Mouse (Mus musculus) v-Abl transformed pro-B cells (cell line): ENCODE data around the gene Prdm16.

Experiments
- in situ Hi-C, 2 experiments: fragments of 400-800 bp; cut with MboI; formaldehyde crosslinking; loops; one replicate each; pipeline ENCODE4 v1.15.1; 2025; ENCODE audit not compliant: unreplicated experiment in 2 of 2

The Prdm16 gene

DNA sequence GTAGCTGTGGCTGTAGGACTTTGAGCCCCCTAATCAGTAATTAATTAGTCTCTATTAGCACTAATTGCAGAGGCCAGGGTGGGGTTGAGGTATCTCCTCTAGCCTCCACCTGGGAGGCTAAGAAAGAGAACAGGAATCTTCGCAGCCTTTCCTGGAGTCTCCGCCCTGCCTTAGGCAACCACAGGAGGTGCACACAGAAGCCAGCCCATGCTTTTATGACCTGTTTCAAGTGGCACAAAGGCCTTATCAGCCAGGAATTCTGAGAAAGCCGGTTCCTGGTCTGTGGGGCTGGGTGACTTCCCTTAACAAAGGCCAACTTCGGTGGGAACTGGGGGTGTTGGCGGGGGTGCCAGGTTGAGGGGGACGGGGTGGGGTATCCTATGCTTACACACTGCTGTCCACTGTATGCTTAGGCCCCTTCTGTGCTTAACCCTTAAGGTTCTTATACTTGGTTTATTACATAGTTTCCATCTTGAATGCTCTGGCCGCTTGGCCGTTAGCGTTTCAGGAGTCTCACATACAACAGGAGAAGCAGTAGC, 276.8 kb downstream of the Prdm16 start:
- in situ Hi-C loops: no loop called here

DNA sequence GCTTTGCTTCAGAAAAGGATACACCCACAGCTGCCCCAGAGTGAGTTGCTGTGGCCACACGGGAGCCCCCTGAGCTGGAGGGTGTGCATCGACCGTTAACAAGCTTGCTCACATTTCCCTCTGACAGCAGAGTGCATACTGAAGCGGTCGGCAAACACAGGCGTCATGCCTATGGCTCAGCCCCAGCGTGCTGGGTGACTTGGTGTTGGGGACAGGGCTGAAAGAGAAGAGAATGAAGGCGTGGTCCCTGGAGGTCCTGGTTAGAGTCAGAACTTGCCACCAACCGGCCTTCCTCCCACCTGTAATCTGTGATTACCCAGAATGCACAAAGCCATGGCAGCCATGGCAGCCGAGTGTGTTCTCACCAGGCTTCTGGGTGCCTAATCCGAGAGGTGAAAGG, 277.9 kb downstream of the Prdm16 start:
- in situ Hi-C loops: no loop called here

DNA sequence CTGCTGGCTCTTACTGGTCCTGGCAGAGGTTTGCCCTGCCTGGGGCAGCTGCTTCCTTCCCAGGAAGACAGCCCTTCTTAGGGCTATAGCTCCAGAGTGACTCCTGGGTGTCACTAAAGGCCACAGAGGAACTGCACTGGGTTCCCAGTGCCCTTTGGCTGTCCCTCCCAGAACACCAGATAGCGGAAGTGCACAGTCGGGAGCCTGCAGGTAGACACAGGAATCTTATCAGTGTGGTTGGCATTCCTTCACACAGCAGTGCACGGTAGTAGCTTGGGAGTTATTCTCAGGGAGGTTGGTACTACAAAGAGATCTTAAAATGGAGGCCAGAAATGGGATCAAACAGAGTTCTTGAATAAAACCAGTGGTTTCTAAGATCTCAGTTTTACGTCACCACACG, 278.3 kb downstream of the Prdm16 start:
- in situ Hi-C loops: no loop called here

DNA sequence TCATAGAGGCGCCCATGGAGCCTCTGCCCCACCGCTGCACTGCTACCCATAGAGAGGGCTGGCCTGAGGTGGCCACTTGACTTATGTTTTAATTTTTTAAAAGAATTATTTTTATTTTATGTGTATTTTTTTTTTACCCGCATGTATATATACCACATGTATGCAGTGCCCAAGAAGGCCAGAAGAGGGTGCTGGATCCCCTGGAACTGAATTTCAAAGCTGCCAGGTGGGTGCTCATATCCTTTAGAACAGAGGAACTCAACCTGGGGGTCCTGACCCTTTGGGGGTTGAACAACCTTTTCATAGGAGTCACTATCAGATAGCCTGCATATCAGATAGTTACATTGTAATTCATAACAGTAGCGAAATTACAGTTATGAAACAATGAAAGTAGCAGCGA, 281.3 kb downstream of the Prdm16 start:
- in situ Hi-C loops: no loop called here

DNA sequence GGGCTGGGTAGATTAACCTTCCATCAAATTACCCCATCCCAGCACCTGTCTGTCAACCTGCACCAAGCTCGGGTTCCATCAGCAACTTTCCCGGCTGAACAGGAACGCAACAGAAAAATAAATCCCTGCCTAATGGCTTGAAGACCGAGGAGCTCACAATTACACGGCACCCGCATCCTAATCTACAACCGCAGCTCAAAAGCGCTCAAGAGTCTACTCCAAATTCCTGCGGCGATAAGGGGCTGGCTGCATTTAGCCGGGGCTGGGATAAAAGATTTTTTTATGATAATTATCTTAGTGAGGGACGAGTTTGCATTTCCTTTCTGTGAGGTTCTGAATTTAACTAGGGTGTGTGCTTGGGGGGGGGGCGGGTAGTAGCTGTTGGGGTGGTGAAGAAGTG, 284.4 kb downstream of the Prdm16 start:
- in situ Hi-C loops: no loop called here

DNA sequence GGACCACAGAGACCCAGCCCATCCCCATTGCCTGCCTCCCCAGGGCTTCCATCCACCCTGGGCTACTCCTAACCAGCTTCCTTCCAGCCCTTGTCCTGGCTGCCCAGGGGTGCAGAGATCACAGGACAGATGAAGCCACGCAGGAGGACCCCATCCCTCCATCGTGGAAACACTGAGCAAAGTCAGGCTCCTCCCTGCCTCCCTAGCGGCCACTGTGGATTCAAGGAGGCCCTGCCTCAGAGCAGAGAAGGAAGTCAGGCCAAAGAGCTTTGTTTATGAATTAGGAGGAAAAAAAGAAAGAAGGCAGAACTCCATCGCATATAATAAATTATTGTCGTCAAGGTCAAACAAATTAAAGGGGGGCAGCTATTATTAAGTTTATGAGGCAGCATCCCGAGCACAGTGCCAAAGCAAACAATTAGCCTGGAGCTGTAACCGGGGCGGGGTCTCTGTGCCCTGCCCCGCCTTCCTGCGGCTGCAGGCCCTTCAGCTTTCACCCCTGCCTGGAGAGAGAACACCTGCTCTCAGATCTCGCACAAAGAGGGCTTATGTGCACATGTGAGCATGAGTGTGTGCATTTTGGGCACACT, 288.4 kb downstream of the Prdm16 start:
- in situ Hi-C loops: no loop called here

DNA sequence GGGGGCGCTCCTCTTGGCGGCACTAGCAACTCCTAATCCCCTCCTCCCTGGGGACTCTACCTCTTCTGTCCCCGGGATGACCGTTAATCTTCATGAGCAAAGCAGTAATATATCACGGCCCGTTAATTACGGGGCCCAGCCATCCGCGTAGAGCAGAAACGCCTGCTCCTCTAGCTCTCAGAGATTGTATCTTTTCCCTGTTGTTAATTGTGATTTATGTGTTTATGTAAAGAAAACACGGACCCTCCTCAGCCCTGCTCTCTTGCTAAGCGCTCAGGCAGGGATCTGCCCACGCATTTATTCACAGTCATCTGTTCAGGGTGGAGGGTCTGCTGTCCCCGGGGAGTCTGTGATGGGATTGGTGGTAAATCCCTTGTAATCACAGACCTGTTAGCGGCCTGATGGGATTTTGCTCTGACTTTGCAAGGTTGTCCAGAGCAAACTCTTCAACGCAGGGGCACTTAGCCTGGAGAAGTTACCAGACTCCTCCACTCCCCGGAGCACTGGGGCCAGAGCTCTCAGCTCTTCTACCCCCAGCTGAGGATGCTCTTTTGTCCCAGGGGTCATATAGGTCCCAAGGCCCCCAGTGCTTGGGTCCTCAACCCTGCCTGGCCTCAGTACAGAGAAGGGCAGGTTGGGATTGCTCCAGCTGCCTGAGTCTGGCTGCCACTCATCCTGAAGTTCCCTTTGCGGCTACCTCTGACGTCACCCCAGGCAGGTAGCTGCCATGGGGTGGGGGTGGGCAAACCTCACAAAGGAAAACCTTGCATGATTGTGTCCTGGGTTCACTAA, 289.7 kb downstream of the Prdm16 start:
- in situ Hi-C loops: no loop called here

DNA sequence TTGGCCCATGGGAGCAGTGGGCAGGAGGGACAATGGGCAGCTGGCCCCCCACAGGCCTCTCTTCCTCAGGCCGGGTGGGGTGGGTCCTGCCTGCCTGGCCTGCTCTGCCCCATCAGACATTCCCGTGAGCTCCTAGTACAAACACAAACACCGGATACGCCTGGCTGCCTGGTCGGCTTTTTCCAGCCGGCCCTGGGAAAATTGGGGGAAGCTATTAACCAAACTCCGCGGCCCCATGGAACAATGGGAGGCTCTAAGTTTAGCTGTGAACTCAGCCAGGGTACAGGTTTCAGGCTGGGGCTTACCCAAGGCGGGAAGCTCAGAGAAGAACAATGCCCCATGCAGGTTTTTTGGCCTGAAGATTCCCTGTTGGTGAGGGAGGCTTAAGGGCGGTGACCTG, 300.0 kb downstream of the Prdm16 start:
- in situ Hi-C loops: no loop called here

DNA sequence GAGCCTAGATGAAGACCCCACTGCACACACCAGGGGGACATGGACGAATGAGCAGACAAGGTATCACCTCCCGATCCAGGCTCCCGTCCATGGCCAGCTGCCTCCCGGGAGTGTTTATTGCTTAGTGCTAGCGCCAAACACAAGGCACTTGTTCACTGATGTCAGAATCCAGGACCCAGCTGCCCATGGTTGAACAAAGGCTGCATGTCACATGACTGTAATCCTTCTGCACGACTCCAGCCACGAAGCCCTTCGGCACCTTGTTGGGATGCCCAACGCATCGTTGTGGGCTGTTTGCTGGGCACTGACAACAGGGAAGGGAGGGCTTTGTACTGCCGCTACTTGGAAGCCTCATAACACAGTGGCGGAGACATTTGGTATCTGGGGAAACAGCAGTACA, 300.9 kb downstream of the Prdm16 start, which contains the start of gene B230104I21Rik:
Gene B230104I21Rik, plus strand, starts transcription at position 367 of the 400 bp plus-strand sequence.
- in situ Hi-C loops: no loop called here

DNA sequence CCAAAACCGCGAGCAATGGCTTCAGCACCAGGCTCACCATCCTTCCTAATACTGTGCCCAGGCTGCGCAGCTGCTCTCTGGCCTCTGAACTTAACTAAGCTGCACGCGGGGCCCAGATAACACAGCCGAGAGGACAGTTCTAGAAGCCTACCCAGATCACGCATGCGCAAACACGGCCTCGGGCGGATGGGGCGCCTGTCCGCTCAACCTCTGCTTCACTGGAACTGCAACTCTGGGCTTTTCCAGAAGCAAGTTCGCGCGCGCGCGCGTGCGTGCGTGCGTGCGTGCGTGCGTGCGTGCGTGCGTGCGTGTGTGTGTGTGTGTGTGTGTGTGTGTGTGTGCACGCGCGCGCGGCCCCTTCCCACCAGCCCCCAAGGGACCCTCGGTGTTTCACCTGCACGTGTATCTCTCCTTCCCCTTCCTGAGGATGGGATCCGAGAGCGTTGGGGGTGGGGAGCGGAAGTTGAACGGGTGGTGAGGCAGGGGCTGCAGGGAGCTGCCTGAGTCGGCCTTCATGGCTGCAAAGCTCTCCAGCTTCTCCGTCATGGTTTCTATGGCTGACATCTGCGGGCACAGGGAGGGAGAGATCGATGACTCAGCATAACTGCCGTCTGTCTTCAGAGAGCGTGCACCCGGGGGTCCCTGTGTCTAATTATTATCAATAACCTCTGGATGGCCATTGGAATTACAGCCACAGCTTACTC, 301.8 kb downstream of the Prdm16 start:
- in situ Hi-C loops: no loop called here

DNA sequence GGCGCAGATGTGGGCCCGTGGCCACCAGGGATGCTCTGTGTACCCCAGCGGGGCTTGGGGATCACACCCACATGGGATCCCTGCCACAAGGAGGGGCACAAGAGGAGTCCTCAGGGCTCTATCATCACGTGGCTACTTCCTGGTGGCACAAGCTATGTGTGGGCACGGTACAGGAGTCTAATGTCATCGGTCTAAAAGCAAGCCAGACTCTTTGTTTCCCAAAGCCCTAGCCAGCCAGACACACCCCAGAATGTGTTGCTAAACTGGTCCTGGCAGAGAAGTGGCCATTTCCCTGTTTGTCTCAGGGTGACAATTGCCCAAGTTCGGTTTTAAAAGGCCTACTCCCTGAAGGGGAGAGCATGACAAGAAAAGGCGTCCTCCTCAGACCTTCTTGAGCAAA, 303.4 kb downstream of the Prdm16 start:
- in situ Hi-C loops: no loop called here

DNA sequence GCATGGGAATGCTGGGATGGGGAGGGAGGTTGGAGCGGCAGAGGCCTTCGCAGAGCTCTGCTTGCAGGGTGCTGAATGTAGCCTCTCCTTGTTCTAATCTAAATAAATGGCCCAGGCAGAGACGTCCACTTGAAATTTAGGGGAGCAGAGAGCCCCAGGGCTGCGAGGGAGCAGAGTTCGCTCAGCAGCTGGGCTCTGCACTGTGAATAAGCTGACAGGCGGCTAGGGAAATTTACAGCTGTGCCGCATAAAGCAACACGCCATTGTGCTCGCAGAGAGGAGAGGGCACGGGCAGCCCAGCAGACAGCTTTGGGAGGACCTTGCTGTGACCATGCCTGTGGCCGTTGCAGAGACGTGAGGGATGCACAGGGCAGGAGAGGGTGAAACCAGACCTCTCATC, 305.4 kb downstream of the Prdm16 start:
- in situ Hi-C loops: no loop called here

DNA sequence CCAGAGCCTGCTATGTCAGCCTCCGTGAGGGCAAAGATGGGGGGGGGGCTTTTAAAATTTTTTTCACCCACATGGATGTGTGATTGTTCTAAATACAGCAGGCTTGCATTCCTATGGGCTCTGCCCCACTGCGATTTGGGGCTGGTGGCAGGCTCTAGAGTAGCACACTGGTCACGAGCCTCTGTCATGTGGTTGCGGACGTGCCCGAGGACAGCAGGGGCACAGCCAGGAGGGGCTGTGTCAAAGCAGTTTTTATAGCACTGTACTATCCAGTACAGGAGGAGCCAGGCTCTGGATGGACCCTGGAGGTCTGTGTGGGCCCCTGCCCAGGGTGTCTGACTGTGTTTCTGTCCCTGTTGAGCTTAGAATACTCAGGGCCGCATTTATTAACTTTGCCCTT, 306.7 kb downstream of the Prdm16 start:
- in situ Hi-C loops: no loop called here

DNA sequence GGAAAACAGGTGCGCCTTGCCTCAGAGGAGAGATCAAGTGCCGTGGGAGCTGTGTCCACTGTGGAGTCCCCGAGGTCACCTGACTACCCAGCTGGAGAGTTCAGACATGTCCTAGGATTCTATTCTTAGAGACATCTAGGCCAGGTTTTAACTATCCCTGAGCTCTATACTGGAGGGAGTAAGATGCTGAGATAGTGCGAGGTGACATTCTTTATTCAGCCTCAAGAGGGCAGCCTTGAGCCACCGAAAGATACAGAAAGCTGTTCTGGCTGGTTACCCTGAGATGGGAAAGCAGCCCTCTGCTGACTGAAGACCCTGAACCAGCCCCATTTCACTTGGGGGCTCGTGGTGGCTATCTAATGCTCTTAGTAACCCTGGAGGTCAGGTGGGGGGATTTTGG, 307.8 kb downstream of the Prdm16 start:
- in situ Hi-C loops: no loop called here

DNA sequence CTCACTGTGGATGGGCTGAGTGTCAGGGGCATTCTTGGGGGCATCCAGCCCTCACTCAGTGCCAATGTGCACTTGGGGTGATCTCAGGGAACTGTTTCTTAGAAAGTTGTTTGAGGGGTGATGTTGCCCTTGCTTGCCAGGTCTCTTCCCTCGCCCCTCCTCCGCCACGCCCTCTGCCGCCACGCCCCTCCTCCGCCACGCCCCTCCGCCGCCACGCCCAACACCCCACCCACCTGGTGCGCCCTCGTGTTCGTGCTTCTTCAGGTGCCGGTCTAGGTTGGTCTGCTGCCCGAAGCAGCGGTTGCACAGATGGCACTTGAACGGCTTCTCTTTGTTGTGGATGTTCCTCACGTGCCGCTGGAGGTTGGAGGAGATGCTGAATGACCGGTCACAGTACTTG, 308.2 kb downstream of the Prdm16 start:
- in situ Hi-C loops: no loop called here

DNA sequence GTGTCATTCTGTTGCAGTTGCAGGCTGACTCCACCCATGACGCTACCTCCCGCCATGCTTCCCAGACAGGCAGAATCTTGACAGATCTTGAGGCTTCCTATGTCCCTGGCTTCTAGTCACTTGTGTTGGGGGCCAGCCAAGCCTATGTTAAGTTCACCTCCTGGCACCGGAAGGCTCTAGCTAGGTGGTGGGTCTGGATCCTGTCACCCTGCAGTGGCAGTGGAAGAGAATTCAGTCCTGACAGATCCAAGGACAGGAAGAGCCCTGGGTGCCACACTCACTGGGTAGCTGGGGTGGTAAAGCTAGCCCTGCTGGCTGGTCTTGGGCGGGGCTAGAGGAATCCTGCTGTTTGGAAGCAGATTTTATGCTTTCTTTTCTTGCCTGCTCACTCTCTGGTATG, 311.3 kb downstream of the Prdm16 start:
- in situ Hi-C loops: no loop called here

DNA sequence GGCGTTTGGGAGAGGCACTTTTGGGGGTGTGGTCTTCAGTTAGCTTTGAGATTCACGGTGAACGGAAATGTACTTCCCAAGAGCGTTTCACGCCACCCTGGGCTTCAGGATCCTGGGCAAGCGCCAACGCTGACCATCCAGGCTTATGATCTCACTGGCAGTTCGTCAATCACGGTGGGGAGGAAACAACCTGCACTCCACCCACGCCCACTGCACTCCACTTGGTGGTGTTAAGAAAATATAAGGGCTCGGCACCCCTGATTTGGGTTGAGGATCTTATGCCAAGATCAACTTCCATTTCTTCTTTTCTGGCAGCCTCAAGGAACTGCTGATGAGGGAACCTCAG, 323.1 kb downstream of the Prdm16 start:
- in situ Hi-C loops: no loop called here

DNA sequence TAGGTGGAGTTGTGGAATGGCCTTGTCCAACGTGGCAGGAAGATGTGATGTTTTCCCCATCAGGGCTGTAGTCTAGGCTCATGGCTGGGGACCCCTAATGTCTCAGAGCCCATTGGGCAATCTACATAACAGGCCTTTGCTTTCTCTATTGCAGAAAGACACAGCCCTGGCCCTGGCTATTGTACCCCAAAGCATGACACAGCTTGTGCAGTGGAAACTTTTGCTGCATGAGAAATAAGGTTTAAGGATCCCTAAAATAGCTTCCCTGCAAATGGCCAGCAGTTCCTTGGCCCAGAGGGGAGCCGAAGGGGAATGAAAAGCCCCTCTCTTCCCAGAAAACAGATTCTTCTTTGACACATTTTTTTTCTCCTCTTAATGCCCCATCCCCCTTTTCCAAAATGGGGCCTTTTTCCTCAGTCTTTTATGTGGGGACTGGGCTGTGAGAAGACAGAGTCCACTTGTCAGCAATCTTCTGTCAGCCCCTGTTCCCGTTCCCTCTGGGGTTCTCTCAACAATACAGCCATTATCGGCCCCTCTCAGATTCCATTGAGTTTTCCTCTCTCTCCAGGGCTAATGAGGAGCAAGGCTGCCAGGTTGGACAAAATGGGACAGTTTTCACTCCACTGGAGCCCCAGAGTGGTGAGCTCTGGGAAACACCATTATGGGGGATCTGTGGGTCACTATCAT, 323.6 kb downstream of the Prdm16 start:
- in situ Hi-C loops: no loop called here

DNA sequence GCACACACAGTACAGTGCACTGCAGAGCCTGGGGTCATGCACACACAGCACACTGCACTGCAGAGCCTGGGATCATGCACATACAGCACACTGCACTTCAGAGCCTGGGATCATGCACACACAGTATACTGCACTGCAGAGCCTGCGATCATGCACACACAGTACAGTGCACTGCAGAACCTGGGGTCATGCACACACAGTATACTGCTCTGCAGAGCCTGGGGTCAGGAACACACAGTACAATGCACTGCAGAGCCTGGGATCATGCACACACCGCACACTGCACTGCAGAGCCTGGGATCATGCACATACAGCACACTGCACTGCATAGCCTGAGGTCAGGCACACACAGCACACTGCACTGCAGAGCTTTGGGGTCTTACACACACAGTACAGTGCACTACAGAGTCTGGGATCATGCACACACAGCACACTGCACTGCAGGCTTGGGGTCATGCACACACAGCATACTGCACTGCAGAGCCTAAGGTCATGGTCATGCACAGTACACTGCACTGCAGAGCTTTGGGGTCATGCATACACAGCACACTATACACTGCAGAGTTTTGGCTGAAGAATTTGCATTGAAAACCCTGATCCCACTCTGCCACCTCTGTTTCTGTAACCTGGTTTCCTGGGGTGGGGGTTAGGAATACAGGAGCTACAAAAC, 324.4 kb downstream of the Prdm16 start:
- in situ Hi-C loops: no loop called here

DNA sequence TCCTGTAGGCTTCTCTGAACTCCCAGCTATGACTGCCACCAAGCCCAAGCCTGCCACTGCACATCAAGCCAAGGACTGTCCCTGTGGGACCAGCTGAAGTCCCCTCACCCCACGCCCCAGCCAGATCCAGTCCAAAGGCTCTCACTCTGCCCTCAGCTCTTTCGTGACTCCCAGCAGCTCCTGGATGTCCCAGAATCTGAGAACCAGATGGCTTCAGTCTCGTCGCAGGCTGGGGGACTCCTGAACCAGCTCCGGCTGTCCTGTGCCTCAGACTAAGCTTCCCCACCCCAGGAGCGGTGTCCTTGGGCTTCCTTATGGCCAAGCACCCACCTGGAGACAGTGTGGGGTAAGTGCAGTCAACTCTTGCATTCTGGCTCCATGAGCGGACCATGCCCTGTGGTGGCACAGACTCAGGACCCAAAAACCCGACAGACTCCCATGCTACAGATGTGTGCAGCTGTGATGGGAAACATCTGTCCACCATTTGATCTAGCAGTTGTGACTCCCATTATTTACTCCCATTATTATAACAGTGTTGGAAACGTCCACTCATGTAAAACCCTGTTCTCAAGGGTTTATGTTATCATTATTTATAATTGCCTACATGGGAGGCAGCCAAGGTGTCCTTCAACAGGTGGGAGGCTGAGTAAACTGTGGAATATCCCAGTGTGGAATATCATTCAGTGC, 326.0 kb downstream of the Prdm16 start:
- in situ Hi-C loops: no loop called here
